Mouse (Mus musculus): ENCODE measurements around the gene Trim66.

- TF ChIP-seq TAL1 (IDR thresholded peaks at IDR 0.05; ENCODE audit: low read length), result no peak
- no peak for TF ChIP-seq GATA1 (IDR thresholded peaks at IDR 0.05; ENCODE audit: low read length)
Measured at GRCm38 (mm10) chr7:109497507-109497906, 10.4 kb downstream of the Trim66 start.

Measured in erythroblast, embryonic 14.5 days (primary cell).